Mouse (Mus musculus): ENCODE measurements around the gene Igsf3.

- TF ChIP-seq CHD2 (IDR thresholded peaks at IDR 0.05; ENCODE audit: low read depth, low read length) (no peak), ZC3H11A (IDR thresholded peaks at IDR 0.05; ENCODE audit: borderline replicate concordance, low read depth, low read length) (no peak), ZNF384 (IDR thresholded peaks at IDR 0.05; ENCODE audit: low read depth, low read length) (no peak), MAFK (IDR thresholded peaks at IDR 0.05; ENCODE audit: insufficient read depth, low read depth, low read length) (no peak), HCFC1 (IDR thresholded peaks at IDR 0.05; ENCODE audit: borderline replicate concordance, insufficient read depth, low read length) (no peak)
Measured at GRCm38 (mm10) chr3:101469675-101470074, 92.8 kb downstream of the Igsf3 start.

Data from ES-E14 (cell line).